Mouse (Mus musculus): ENCODE measurements around the gene Lrrc36.

Lrrc36 gene

GRCm38 (mm10) chr8:105483212-105484029, 70.0 kb downstream of the Lrrc36 start:
- DNase-seq (ENCODE audit: low read depth, low spot score), result no peak

GRCm38 (mm10) chr8:105484030-105484368, 70.6 kb downstream of the Lrrc36 start:
- no peak for DNase-seq (ENCODE audit: low read depth, low spot score)

DNA sequence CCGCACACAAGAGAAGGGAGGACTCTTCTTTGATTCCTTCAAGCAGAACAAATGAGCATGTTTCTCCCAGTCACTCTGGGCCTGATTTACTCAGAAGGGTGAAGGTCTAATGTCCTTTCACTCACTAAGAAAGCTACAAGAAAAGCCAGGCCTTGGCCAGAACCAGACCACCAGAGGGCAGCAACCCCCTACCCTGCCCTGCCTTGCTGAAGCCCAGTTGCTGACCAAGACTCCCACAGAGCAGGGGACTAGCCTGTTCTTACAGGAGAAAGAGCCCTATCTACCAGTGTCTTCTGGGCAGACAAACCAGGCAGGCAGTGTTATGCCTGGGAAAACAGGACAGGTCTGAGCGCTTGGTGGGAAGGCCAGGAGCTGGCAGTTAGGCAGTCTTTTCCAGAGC, 71.0 kb downstream of the Lrrc36 start:
- DNase-seq (ENCODE audit: low read depth, low spot score), result peak; percentile 48

DNA sequence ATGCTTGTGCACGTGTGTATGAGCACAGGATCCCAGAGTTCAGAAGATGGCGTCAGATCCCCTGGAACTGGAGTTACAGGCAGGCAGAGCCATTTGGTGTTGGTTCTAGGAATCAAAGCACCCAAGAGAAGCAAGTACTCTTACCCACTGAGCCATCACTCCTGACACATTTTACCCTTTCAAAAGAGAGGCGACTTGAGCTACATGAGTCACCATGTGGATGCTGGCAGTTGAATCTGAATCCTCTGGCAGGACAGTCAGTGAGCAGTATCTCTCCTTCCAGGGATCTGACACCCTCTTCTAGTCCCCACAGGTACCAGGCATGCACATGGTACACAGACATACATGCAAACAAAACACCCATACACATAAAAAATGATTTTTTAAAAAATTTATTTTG, 74.7 kb downstream of the Lrrc36 start:
- no peak for DNase-seq (ENCODE audit: low read depth, low spot score)

DNA sequence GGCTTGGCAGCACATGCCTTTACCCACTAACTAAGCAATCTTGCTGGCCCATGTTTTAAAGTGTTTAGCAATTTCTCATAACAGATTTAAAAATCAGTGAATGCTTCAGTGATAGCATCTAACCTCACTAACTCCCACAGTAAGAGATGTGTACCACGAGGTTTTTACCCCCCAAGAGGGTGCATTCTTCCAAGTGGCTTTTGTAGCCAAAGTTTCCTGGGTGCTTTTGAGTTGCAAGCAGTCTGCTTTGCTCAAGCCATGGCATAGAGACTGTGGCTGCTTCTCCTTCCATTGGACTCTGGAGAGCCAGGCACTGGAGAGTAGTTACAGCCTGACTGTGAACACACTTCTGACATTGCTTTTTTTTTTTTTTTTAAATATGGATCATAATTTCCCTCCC, 75.9 kb downstream of the Lrrc36 start:
- no peak for DNase-seq (ENCODE audit: low read depth, low spot score)

GRCm38 (mm10) chr8:105493495-105493894, 80.1 kb downstream of the Lrrc36 start:
- no peak for DNase-seq (ENCODE audit: low read depth, low spot score)

GRCm38 (mm10) chr8:105494566-105494965, 81.2 kb downstream of the Lrrc36 start:
- no peak for DNase-seq (ENCODE audit: low read depth, low spot score)

- DNase-seq (ENCODE audit: low read depth, low spot score), result no peak
Observed at GRCm38 (mm10) chr8:105495350-105496302, 82.3 kb downstream of the Lrrc36 start.

DNA sequence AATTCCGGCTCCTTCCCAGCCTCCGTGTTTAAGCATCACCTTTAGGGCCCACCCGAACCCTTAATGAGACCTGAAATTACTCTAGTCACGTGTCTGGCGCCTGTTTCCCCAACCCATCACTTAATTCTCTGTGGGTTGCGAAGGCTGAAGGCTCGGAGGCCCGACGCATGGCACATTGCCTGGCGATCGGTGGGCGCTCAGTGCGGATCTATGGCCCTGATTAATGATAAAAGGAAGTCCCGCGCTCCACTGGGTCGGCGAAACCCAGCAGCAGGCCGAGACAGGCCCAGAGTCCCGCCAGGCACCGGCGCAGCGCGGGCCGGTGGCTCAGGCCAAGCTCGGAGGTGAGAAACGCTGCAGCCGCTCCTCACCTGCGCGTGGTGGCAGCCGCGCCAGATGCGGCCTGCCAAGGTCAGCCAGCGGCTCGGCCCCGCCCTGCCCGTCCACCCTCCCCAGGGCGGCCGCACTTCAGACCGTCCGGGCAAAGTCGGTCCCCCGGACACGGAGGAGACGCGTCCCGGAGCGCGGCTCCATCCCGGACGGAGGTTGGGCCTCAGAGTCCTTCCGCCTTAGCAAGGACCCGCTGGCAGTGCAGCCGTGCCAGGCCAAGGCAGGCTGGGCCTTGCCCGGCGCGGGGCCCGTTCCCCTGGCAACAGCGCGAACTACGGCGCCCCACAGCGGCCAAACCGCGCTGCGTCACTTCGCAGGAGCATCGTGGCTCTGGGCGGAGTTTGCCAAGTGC, 83.2 kb downstream of the Lrrc36 start, which contains the start of gene Zdhhc1:
Gene Zdhhc1, minus strand, starts transcription at position 464 of the 742 bp plus-strand sequence.
- DNase-seq (ENCODE audit: low read depth, low spot score), result peak; percentile 90

DNA sequence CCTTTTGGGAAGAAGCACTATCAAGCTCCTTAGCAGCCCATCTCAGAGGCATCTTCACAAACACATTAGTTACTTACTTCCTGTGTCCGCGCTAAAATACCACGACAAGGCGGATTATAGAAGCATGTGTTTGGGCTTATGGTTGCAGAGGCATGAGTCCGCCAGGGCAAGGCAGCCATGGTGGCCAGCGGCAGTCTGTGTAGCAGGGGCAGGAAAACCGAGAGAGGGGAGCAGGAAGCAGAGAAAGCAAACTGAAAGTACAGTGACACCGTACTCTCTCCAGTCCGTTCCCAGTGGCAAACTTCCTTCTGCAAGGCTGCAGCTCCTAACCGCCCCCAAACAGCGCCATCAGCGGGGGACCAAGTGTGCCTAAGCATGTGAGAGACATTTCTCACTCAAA, 86.4 kb downstream of the Lrrc36 start:
- DNase-seq (ENCODE audit: low read depth, low spot score), result no peak

DNA sequence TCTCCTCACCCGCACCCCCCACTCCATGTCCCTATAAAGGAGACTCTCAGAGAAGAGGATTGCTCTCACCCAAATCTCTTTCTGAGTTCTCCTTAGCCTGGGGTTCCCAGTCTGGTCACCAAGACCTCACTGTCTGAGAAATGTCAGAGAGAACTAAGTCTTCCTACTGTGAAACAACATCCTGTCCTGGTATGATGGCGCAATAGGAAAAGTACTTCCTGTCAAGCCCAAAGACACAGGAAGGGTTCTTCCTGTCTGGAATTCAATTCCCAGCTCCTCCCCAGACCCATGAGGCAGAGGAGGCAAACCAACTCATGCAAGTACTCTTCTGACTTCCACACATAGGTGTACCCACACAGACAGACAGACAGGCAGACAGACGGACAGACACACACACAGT, 91.2 kb downstream of the Lrrc36 start:
- DNase-seq (ENCODE audit: low read depth, low spot score), result no peak

GRCm38 (mm10) chr8:105506977-105507376, 93.6 kb downstream of the Lrrc36 start:
- DNase-seq (ENCODE audit: low read depth, low spot score), result no peak

DNA sequence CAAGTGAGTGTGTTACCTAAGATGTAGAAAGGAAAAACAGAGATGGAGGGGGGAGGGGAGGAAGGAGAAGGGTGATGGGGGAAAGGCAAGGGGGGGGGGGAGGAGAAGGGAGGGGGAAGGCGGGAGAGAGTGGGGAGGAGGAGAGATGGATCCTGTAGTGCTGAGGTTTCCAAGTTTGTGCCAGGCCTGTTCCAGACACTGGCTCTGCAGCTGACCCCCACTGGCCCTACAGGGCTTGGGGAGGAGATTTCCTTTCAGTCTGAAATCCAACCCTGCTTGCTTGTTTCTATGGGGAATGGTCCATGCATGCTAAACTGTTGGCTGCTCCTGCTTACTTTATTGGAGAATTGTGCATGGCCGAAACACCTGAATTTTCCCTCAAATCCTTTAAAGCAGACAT, 95.4 kb downstream of the Lrrc36 start:
- DNase-seq (ENCODE audit: low read depth, low spot score), result no peak

DNA sequence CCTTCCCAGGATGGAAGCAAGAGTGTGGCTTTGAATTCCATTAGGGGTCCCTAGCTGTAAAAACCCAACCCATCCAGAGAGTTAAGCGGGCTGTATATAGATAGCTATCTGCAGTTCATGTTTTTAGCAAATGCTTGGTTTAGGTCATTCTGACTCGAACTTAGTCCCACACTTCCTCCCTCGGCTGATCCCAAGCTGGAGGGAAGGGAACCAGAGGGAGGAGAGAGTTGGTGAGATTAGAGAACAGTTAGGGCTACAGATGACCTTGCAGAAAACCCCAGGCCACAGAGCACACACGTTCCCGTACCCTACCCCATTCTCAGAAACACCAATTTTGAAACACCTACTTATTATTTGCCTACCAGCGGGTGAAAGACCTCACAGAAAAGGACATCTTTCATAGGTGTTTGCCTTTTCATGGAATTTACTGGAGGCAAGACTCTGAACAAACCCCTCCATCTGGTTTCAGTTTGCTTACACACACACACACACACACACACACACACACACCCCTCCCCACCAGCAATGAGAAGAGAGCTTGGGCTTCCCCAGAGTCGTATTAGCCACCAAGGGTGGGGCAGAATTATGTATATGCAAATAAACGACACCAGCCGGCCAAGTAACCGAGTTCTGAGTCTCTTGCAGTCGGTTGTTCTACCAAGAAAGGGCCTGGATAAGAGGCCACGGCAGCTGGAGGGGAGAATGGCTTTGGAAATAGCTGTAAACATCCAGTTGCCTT, 96.8 kb downstream of the Lrrc36 start:
- peak; percentile 72 for DNase-seq (ENCODE audit: low read depth, low spot score)

Measured in A20 (cell line).